Mouse (Mus musculus) neural tube, embryonic 11.5 days (tissue): Measurements from ENCODE around the gene Rimbp2. TPM values are rescaled to one million over a fixed set of nuclear protein-coding genes. Genes with fewer than 3 reads are reported as not detected.
A peak's percentile ranks its signal among the peaks of the same experiment; 100 is the strongest.

Source experiments
- ATAC-seq: fragments of 200-750 bp; cut with Nextera tagmentation; 2 replicates; pipeline ENCODE4 v1.8.0; 2017; ENCODE audit warnings: moderate number of reproducible peaks, mild to moderate bottlenecking, moderate TSS enrichment, moderate library complexity; ENCODE audit not compliant: insufficient read depth, low FRiP score, low TSS enrichment
- DNase-seq: peaks from one replicate; pipeline ENCODE4 v3.0.0-alpha.2; 2015; ENCODE audit warnings: low spot score
- H3K27ac ChIP-seq: fragments of 300-500 bp; sonication (generic); 2 replicates; pipeline ENCODE4 v1.5.1; 2014; ENCODE audit warnings: low read depth, mild to moderate bottlenecking, low read length
- H3K27me3 ChIP-seq: fragments of 300-500 bp; sonication (generic); 2 replicates; pipeline ENCODE4 v1.6.1; 2014; ENCODE audit warnings: mild to moderate bottlenecking, low read length, mixed read lengths; ENCODE audit not compliant: control insufficient read depth, insufficient read depth
- H3K36me3 ChIP-seq: fragments of 300-500 bp; sonication (generic); 2 replicates; pipeline ENCODE4 v1.6.1; 2014; ENCODE audit warnings: mild to moderate bottlenecking, low read length, moderate library complexity, mixed read lengths; ENCODE audit not compliant: control insufficient read depth, insufficient read depth
- H3K4me1 ChIP-seq: fragments of 300-500 bp; sonication (generic); 2 replicates; pipeline ENCODE4 v1.6.1; 2014; ENCODE audit warnings: low read length, mixed read lengths; ENCODE audit not compliant: control insufficient read depth, insufficient read depth
- H3K4me2 ChIP-seq: fragments of 300-500 bp; sonication (generic); 2 replicates; pipeline ENCODE4 v1.6.1; 2014; ENCODE audit warnings: low read depth, mild to moderate bottlenecking, moderate library complexity
- H3K4me3 ChIP-seq: fragments of 300-500 bp; sonication (generic); 2 replicates; pipeline ENCODE4 v1.5.1; 2014; ENCODE audit warnings: low read depth, low read length
- H3K9ac ChIP-seq: fragments of 300-500 bp; sonication (generic); 2 replicates; pipeline ENCODE4 v1.6.1; 2014; ENCODE audit warnings: mild to moderate bottlenecking, low read length
- H3K9me3 ChIP-seq: fragments of 300-500 bp; sonication (generic); 2 replicates; pipeline ENCODE4 v1.6.1; 2016; ENCODE audit warnings: low read length; ENCODE audit not compliant: control insufficient read depth
- WGBS: fragments of 180-500 bp; shearing (Covaris S2); extraction: QIAGEN DNeasy Blood & Tissue Kit; methylation state at CpG from one replicate; pipeline ENCODE4 v1.1.7; 2014; 5-methylcytosine and 5-hydroxymethylcytosine counted together
- polyA plus RNA-seq: library from polyadenylated mRNA; unstranded; fragments of >200 nt; fragmentation: Nextera tagmentation; extraction: Ambion mirVana; gene quantifications from 2 replicates; pipeline ENCODE4 v1.2.1, GENCODE M21; 2014

The Rimbp2 gene
- polyA plus RNA-seq, 1 experiment from 2014 or later = 2.9 TPM

DNA sequence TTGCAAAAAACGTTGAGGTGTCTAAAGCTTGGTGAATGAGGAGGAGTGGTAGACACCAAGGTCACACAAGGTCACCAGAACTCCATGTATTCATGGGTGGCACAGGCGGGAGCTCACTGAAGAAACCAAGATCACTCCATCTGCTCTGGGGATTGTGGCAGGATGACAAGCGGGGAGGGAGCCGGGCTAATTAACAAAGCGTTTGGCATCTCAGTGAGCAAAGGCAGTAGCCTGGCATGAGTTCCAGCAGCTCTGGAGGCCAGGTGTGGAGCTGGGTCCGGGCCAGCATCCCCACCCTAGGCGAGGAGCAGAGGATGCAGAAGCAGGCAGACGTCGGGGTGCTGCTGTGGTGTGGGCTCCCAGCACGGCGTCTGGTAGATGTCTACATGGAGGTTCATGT, 108.3 kb downstream of the Rimbp2 start:
- no peak for ATAC-seq
- H3K27me3 ChIP-seq = no peaks in the 10 kb centered on the region
- DNase-seq = no peak
- H3K36me3 ChIP-seq = no peaks in the 10 kb centered on the region
- H3K4me3 ChIP-seq = no peak overlapping the region
- H3K4me1 ChIP-seq = no peaks in the 10 kb centered on the region
- H3K27ac ChIP-seq = no peak overlapping the region
- H3K9me3 ChIP-seq = no peaks in the 10 kb centered on the region
- H3K9ac ChIP-seq = no peak overlapping the region
- WGBS = 87% methylated on average over 11 of the region's 11 CpGs
- H3K4me2 ChIP-seq = no peak overlapping the region

DNA sequence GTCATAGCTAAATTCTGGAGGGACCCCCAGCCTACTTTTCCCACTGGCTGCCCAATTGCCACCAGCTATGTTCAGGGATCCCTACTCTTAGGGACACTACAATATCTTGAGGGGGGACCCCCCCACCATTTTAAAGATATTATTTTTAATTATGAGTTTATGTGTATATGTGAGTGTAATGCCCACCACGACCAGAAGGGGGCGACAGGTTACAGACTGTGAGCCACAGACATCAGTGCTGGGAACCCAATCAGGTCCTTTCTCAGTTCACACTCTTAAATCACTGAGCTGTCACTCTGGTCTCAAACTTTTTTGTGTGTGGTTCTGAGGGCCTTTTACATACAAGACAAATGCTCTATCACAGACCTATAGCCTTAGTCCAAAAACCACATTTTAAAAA, 109.3 kb downstream of the Rimbp2 start:
- no peak for ATAC-seq
- H3K9ac ChIP-seq = no peak overlapping the region
- H3K27me3 ChIP-seq = no peaks in the 10 kb centered on the region
- no peak overlapping the region for H3K4me2 ChIP-seq
- H3K4me1 ChIP-seq = no peaks in the 10 kb centered on the region
- H3K4me3 ChIP-seq = no peak overlapping the region
- 43% methylated on average over 2 of the region's 2 CpGs for WGBS
- H3K9me3 ChIP-seq = no peaks in the 10 kb centered on the region
- no peaks in the 10 kb centered on the region for H3K36me3 ChIP-seq
- no peak for DNase-seq
- H3K27ac ChIP-seq = no peak overlapping the region

DNA sequence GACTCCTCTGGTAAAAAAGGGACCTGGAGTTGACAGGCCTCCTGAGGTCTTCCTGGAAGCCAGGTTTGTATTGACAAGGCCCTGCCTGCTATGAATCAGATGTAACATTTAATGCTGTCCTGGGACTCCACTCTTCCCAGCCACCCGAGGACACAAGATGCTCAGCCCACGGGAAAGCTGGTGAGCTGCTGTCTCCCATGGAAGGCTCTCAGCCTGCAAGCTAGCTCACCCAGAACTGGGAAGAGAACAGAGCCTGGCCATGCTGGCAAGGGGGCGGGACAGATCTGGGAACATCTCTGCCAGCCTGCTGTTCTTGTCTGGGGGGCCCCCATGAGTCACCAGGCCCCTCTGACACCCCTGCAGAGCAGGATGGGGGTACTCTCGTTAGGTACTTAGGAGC, 111.7 kb downstream of the Rimbp2 start:
- Histone ChIP-seq H3K4me1 (no peaks in the 10 kb centered on the region), H3K27ac (no peak overlapping the region), H3K27me3 (no peaks in the 10 kb centered on the region), H3K4me3 (no peak overlapping the region), H3K9ac (no peak overlapping the region), H3K36me3 (no peaks in the 10 kb centered on the region), H3K4me2 (no peak overlapping the region), H3K9me3 (no peaks in the 10 kb centered on the region)
- DNase-seq (no peak), ATAC-seq (no peak)
- WGBS = 68% methylated on average over 4 of the region's 4 CpGs

DNA sequence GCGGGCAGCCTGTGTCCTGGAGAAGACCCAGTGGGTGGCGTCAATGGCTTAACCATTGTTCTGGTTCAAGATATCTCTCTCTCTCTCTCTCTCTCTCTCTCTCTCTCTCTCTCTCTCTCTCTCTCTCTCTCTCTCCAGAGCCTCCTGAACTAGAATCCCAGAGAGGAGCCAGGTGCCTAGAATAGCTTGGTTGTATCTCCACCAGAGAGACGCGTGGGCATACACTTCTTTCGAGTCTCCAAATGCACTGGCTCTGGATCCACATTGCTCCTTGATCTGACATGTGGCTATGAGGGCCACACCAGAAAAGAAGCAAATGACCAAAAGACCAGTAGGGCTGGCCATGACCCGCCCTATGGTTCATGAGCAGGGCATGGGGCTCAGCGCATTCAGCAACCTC, 116.2 kb downstream of the Rimbp2 start:
- Histone ChIP-seq H3K4me2 (no peak overlapping the region), H3K27me3 (no peaks in the 10 kb centered on the region), H3K27ac (no peak overlapping the region), H3K4me1 (no peaks in the 10 kb centered on the region), H3K4me3 (no peak overlapping the region), H3K36me3 (no peaks in the 10 kb centered on the region), H3K9ac (no peak overlapping the region), H3K9me3 (no peaks in the 10 kb centered on the region)
- no peak for ATAC-seq
- DNase-seq = no peak
- 90% methylated on average over 7 of the region's 7 CpGs for WGBS

DNA sequence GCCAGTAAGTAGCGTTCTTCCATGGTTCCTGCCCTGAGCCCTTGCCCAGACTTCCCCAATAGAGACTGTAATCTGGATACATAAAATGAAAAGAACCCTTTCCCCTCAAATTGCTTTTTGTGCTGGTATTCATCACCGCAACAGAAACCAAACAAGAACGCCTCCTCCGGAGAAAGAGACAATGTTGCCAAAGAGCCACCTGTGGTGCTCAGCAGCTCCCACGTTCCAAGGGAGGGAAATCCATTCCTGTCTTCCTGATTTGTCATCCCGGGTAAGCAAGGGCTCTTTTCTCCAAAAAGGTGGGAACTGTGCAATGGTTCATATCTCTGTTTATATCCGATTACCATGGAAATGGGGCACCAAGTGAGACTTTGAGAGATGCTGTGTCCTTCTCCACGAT, 119.2 kb downstream of the Rimbp2 start:
- Histone ChIP-seq H3K9ac (no peak overlapping the region), H3K4me1 (no peaks in the 10 kb centered on the region), H3K27me3 (no peaks in the 10 kb centered on the region), H3K9me3 (no peaks in the 10 kb centered on the region), H3K4me3 (no peak overlapping the region), H3K27ac (no peak overlapping the region), H3K36me3 (no peaks in the 10 kb centered on the region), H3K4me2 (no peak overlapping the region)
- WGBS = 75% methylated on average over 8 of the region's 8 CpGs
- DNase-seq (no peak), ATAC-seq (no peak)

GRCm38 (mm10) chr5:128822843-128823242, 130.4 kb downstream of the Rimbp2 start:
- Histone ChIP-seq H3K4me1 (no peaks in the 10 kb centered on the region), H3K9ac (no peak overlapping the region), H3K27me3 (no peaks in the 10 kb centered on the region), H3K27ac (no peak overlapping the region), H3K4me2 (no peak overlapping the region), H3K36me3 (no peaks in the 10 kb centered on the region), H3K9me3 (no peaks in the 10 kb centered on the region), H3K4me3 (no peak overlapping the region)
- 81% methylated on average over 3 of the region's 3 CpGs for WGBS
- no peak for DNase-seq
- ATAC-seq = no peak

GRCm38 (mm10) chr5:128819638-128820285, 133.5 kb downstream of the Rimbp2 start:
- DNase-seq = no peak
- H3K9ac ChIP-seq = no peak overlapping the region
- H3K27me3 ChIP-seq = no peaks in the 10 kb centered on the region
- H3K4me1 ChIP-seq = no peaks in the 10 kb centered on the region
- H3K4me2 ChIP-seq = no peak overlapping the region
- no peaks in the 10 kb centered on the region for H3K36me3 ChIP-seq
- no peak for ATAC-seq
- WGBS = 57% methylated on average over 12 of the region's 12 CpGs
- no peak overlapping the region for H3K4me3 ChIP-seq
- H3K27ac ChIP-seq = no peak overlapping the region
- no peaks in the 10 kb centered on the region for H3K9me3 ChIP-seq

DNA sequence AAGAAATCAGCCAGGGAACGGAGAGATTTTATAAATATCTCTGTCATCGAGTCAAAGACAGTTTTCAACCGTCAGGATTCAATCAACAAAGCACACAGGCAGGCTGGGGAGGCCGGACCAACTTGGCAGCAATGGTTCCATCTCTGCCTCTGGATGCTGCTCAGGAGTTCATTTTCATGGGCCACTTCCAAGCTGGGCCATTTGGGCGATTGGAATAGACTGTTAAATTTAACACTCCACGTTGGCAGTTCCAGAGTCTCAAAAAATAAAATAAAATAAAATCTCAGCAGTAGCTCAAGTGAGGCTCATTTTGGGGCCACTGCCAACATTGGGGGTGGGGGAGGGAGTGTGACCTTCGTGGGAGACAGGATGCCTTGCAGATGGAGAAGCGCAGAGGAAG, 137.7 kb downstream of the Rimbp2 start:
- ATAC-seq = no peak
- WGBS = 75% methylated on average over 8 of the region's 8 CpGs

GRCm38 (mm10) chr5:128815078-128815477, 138.2 kb downstream of the Rimbp2 start:
- H3K36me3 ChIP-seq = no peaks in the 10 kb centered on the region
- no peak for ATAC-seq
- peak; percentile 35 for DNase-seq
- H3K4me1 ChIP-seq = no peaks in the 10 kb centered on the region
- WGBS = 72% methylated on average over 6 of the region's 6 CpGs
- H3K9me3 ChIP-seq = no peaks in the 10 kb centered on the region
- H3K27me3 ChIP-seq = no peaks in the 10 kb centered on the region
- H3K4me3 ChIP-seq = no peak overlapping the region
- H3K9ac ChIP-seq = no peak overlapping the region
- no peak overlapping the region for H3K4me2 ChIP-seq
- no peak overlapping the region for H3K27ac ChIP-seq

More for the DNA sequence above, 137.7 kb downstream of the Rimbp2 start:
- no peaks in the 10 kb centered on the region for H3K36me3 ChIP-seq
- DNase-seq = no peak
- H3K27ac ChIP-seq = no peak overlapping the region
- no peaks in the 10 kb centered on the region for H3K27me3 ChIP-seq
- no peak overlapping the region for H3K4me2 ChIP-seq
- H3K4me1 ChIP-seq = no peaks in the 10 kb centered on the region
- H3K9ac ChIP-seq = no peak overlapping the region
- H3K4me3 ChIP-seq = no peak overlapping the region
- no peaks in the 10 kb centered on the region for H3K9me3 ChIP-seq
